Comparison of ENCODE assay signal across 10 mouse cellular contexts in genomic region chr11:115071015-115071551, GRCm38 (mm10). TPM values are rescaled to one million over a fixed set of nuclear protein-coding genes. Genes with fewer than 3 reads are reported as not detected.
DNase-seq lines count a peak whose midpoint lies in the region; ATAC-seq and TF ChIP-seq lines count a peak whose summit lies in the region.
"Had no signal": no experiment of that assay in that cellular context is flagged by ENCODE, and none has a peak within 500 bp of the region (broad histone marks: within the 10 kb centered on the region; RNA-seq: fewer than 3 reads in every experiment).

No protein-coding gene starts in this region.

- H3K4me3 ChIP-seq in liver, embryonic 11.5 days (ENCODE audit: low read depth, low read length) = no peak overlapping the region
- no peak overlapping the region for H3K4me3 ChIP-seq in hindbrain, postnatal 0 days (ENCODE audit: low read length)
- peak overlapping the region; percentile 5; the same call in 1 of the 2 replicates for H3K4me3 ChIP-seq in neural tube, embryonic 13.5 days

- H3K27me3 ChIP-seq in liver, embryonic 11.5 days (replicated peaks; ENCODE audit: control insufficient read depth, insufficient read depth, low read length) = no peaks in the 10 kb centered on the region
- peaks cover 3% of the 10 kb centered on the region; the same call in 1 of the 2 replicates for H3K27me3 ChIP-seq in hindbrain, postnatal 0 days (ENCODE audit: insufficient read depth, low read length)
- peaks cover 55% of the 10 kb centered on the region for H3K27me3 ChIP-seq in neural tube, embryonic 13.5 days

- no peak for TF ChIP-seq CTCF in hindbrain, postnatal 0 days (IDR thresholded peaks at IDR 0.05; ENCODE audit: low read depth)

- DNase-seq in liver, embryonic 11.5 days (ENCODE audit: low spot score) = no peak
- no peak for DNase-seq in liver
- DNase-seq in embryo, embryonic 10.5 days (ENCODE audit: low spot score) = peak; percentile 77
- peak; percentile 49 for DNase-seq in hindbrain, postnatal 0 days (ENCODE audit: low spot score)
- DNase-seq in frontal cortex, postnatal 36 days (ENCODE audit: low spot score in 2 of 2) = no peak
- no peak for DNase-seq in thymus, postnatal 36 days
- DNase-seq in right cerebral cortex, adult 2 months (ENCODE audit: low spot score in 2 of 2) = no peak
- DNase-seq: thymus, adult 18-20 months had no signal

- H3K4me2 ChIP-seq in liver, embryonic 11.5 days = peak overlapping the region; percentile 43
- H3K4me2 ChIP-seq in hindbrain, postnatal 0 days (ENCODE audit: low read depth, low read length) = peak overlapping the region; percentile 45
- peak overlapping the region; percentile 47 for H3K4me2 ChIP-seq in neural tube, embryonic 13.5 days

- ATAC-seq in liver, embryonic 11.5 days (replicated peaks; ENCODE audit: low FRiP score) = no peak
- ATAC-seq in hindbrain, postnatal 0 days = peak; percentile 27; the same call in 1 of the 2 replicates
- peak; percentile 40; the same call in 1 of the 2 replicates for ATAC-seq in neural tube, embryonic 13.5 days (ENCODE audit: low read depth)

- H3K27ac ChIP-seq in liver, embryonic 11.5 days (ENCODE audit: low read depth, low read length) = no peak overlapping the region
- H3K27ac ChIP-seq in hindbrain, postnatal 0 days = peak overlapping the region; percentile 49; the same call in 1 of the 2 replicates
- H3K27ac ChIP-seq in neural tube, embryonic 13.5 days (replicated peaks) = peak overlapping the region; percentile 57

- peaks cover 10% of the 10 kb centered on the region for H3K4me1 ChIP-seq in liver, embryonic 11.5 days (replicated peaks; ENCODE audit: control insufficient read depth, insufficient read depth, low read length)
- H3K4me1 ChIP-seq in hindbrain, postnatal 0 days (ENCODE audit: insufficient read depth, low read length) = peaks cover 5% of the 10 kb centered on the region; the same call in 1 of the 2 replicates
- H3K4me1 ChIP-seq in neural tube, embryonic 13.5 days (replicated peaks) = peaks cover 19% of the 10 kb centered on the region

- H3K36me3 ChIP-seq in liver, embryonic 11.5 days (ENCODE audit: control insufficient read depth, insufficient read depth, low read length) = no peaks in the 10 kb centered on the region
- H3K36me3 ChIP-seq in hindbrain, postnatal 0 days (ENCODE audit: insufficient read depth, low read length) = no peaks in the 10 kb centered on the region
- no peaks in the 10 kb centered on the region for H3K36me3 ChIP-seq in neural tube, embryonic 13.5 days

- H3K9ac ChIP-seq in liver, embryonic 11.5 days (ENCODE audit: low read depth, low read length) = no peak overlapping the region
- 0 out of 2 replicates have a peak overlapping the region, but pooled peaks have one; percentile 4 for H3K9ac ChIP-seq in hindbrain, postnatal 0 days (replicated peaks; ENCODE audit: low read length)
- H3K9ac ChIP-seq in neural tube, embryonic 13.5 days = 0 out of 2 replicates have a peak overlapping the region, but pooled peaks have one; percentile 19

- 10% methylated on average over 9 of the region's 9 CpGs for WGBS in liver, embryonic 11.5 days
- WGBS in hindbrain, postnatal 0 days = 5% methylated on average over 9 of the region's 9 CpGs
- WGBS in neural tube, embryonic 13.5 days = 3% methylated on average over 9 of the region's 9 CpGs

- no peaks in the 10 kb centered on the region for H3K9me3 ChIP-seq in liver, embryonic 11.5 days (ENCODE audit: control insufficient read depth, low read length)
- no peaks in the 10 kb centered on the region for H3K9me3 ChIP-seq in hindbrain, postnatal 0 days (ENCODE audit: low read length)
- H3K9me3 ChIP-seq in neural tube, embryonic 13.5 days = no peaks in the 10 kb centered on the region

RNA-seq across cellular contexts. Expression of gene Cd300e, which starts 9.1 kb away (rescaled TPM):
- polyA plus RNA-seq in liver, embryonic 11.5 days (2014; fragmentation: Nextera tagmentation; extraction: Ambion mirVana) = 0.33 and 0.56 TPM in 2 replicates
- total RNA-seq in hindbrain, postnatal 0 days (2014; rRNA removed) = not detected in 2 replicates
- polyA plus RNA-seq in hindbrain, postnatal 0 days (2015; fragmentation: Nextera tagmentation; extraction: Ambion mirVana) = 0.09 and 0.14 TPM in 2 replicates
- not detected in 2 replicates for polyA plus RNA-seq in neural tube, embryonic 13.5 days (2015; fragmentation: Nextera tagmentation; extraction: Ambion mirVana)
- total RNA-seq: gastrocnemius, adult 18-20 months had no signal

RNA-seq across cellular contexts. Expression of gene Rab37, which starts 20.1 kb away (rescaled TPM):
- polyA plus RNA-seq in liver, embryonic 11.5 days (2014; fragmentation: Nextera tagmentation; extraction: Ambion mirVana) = 6.3 and 7.9 TPM in 2 replicates
- 1.2 TPM in 2 replicates for total RNA-seq in hindbrain, postnatal 0 days (2014; rRNA removed)
- polyA plus RNA-seq in hindbrain, postnatal 0 days (2015; fragmentation: Nextera tagmentation; extraction: Ambion mirVana) = 1.2 and 1.3 TPM in 2 replicates
- 0.69 and 1.1 TPM in 2 replicates for polyA plus RNA-seq in neural tube, embryonic 13.5 days (2015; fragmentation: Nextera tagmentation; extraction: Ambion mirVana)

RNA-seq across cellular contexts. Expression of gene Cd300ld3, which starts 22.9 kb away (rescaled TPM):
- polyA plus RNA-seq in liver, embryonic 11.5 days (2014; fragmentation: Nextera tagmentation; extraction: Ambion mirVana) = not detected in 2 replicates
- total RNA-seq in hindbrain, postnatal 0 days (2014; rRNA removed) = not detected in 2 replicates
- not detected in 2 replicates for polyA plus RNA-seq in hindbrain, postnatal 0 days (2015; fragmentation: Nextera tagmentation; extraction: Ambion mirVana)
- polyA plus RNA-seq in neural tube, embryonic 13.5 days (2015; fragmentation: Nextera tagmentation; extraction: Ambion mirVana) = not detected in 2 replicates

RNA-seq across cellular contexts. Expression of gene Cd300ld5, which starts 33.5 kb away (rescaled TPM):
- polyA plus RNA-seq in liver, embryonic 11.5 days (2014; fragmentation: Nextera tagmentation; extraction: Ambion mirVana) = not detected in 2 replicates
- total RNA-seq in hindbrain, postnatal 0 days (2014; rRNA removed) = not detected in 2 replicates
- polyA plus RNA-seq in hindbrain, postnatal 0 days (2015; fragmentation: Nextera tagmentation; extraction: Ambion mirVana) = not detected in 2 replicates
- not detected in 2 replicates for polyA plus RNA-seq in neural tube, embryonic 13.5 days (2015; fragmentation: Nextera tagmentation; extraction: Ambion mirVana)

RNA-seq across cellular contexts. Expression of gene Cd300ld4, which starts 44.3 kb away (rescaled TPM):
- polyA plus RNA-seq in liver, embryonic 11.5 days (2014; fragmentation: Nextera tagmentation; extraction: Ambion mirVana) = not detected in 2 replicates
- total RNA-seq in hindbrain, postnatal 0 days (2014; rRNA removed) = not detected in 2 replicates
- not detected in 2 replicates for polyA plus RNA-seq in hindbrain, postnatal 0 days (2015; fragmentation: Nextera tagmentation; extraction: Ambion mirVana)
- polyA plus RNA-seq in neural tube, embryonic 13.5 days (2015; fragmentation: Nextera tagmentation; extraction: Ambion mirVana) = not detected in 2 replicates
- total RNA-seq: gastrocnemius, adult 18-20 months had no signal

Comparison
In these comparisons a context has a peak if more than half of its experiments do, and no peak if none do; other contexts are left out.
1. DNase-seq: peak in embryo, embryonic 10.5 days (single experiment) and hindbrain, postnatal 0 days (single experiment); none in liver, embryonic 11.5 days (single experiment), liver (single experiment), frontal cortex, postnatal 36 days (0 of 2), thymus, postnatal 36 days (0 of 2) and right cerebral cortex, adult 2 months (0 of 2).
2. Peak in every context shown above with its lines, with median percentiles within 50 percentile points of each other: H3K4me2 ChIP-seq.